Mouse (Mus musculus) ES-Bruce4 (cell line): ENCODE results near the gene Psip1.

Experiments used
- CTCF ChIP-seq: IDR thresholded peaks from one replicate; pipeline ENCODE4 v1.8.1; 2011; ENCODE audit warnings: low read depth, low read length
- POLR2A ChIP-seq: IDR thresholded peaks from one replicate; pipeline ENCODE4 v1.8.1; 2011; ENCODE audit warnings: low read length; ENCODE audit not compliant: insufficient read depth

- TF ChIP-seq CTCF = no peak
- TF ChIP-seq POLR2A = no peak
These were observed 71.9 kb downstream of the Psip1 start for GRCm38 (mm10) chr4:83414241-83414824.
